Mouse (Mus musculus): Measurements from ENCODE around the gene Car9.

The Car9 gene

GRCm38 (mm10) chr4:43493846-43494240, 12.9 kb upstream of the Car9 start:
- DNase-seq (ENCODE audit: low spot score) = no peak

GRCm38 (mm10) chr4:43496587-43496986, 10.2 kb upstream of the Car9 start:
- no peak for DNase-seq (ENCODE audit: low spot score)

GRCm38 (mm10) chr4:43497405-43497804, 9.4 kb upstream of the Car9 start:
- DNase-seq (ENCODE audit: low spot score) = no peak

GRCm38 (mm10) chr4:43497946-43498345, 8.8 kb upstream of the Car9 start:
- DNase-seq (ENCODE audit: low spot score) = no peak

GRCm38 (mm10) chr4:43498983-43499382, 7.8 kb upstream of the Car9 start:
- no peak for DNase-seq (ENCODE audit: low spot score)

GRCm38 (mm10) chr4:43499407-43500333, 7.1 kb upstream of the Car9 start, which contains the start of gene Arhgef39:
Gene Arhgef39, minus strand, starts transcription at chr4:43499695.
- peak; percentile 85 for DNase-seq (ENCODE audit: low spot score)

- no peak for DNase-seq (ENCODE audit: low spot score)
Measured at GRCm38 (mm10) chr4:43503041-43503440, 3.7 kb upstream of the Car9 start.

- no peak for DNase-seq (ENCODE audit: low spot score)
Measured at GRCm38 (mm10) chr4:43503506-43503905, 3.3 kb upstream of the Car9 start.

- DNase-seq (ENCODE audit: low spot score) = no peak
Measured at GRCm38 (mm10) chr4:43504269-43504668, 2.5 kb upstream of the Car9 start.

GRCm38 (mm10) chr4:43506074-43506473, 692 bp upstream of the Car9 start:
- DNase-seq (ENCODE audit: low spot score) = no peak

- no peak for DNase-seq (ENCODE audit: low spot score)
Measured at GRCm38 (mm10) chr4:43507938-43508665, 1.3 kb downstream of the Car9 start.

- peak; percentile 57 for DNase-seq (ENCODE audit: low spot score)
Measured at GRCm38 (mm10) chr4:43508666-43508997, 1.9 kb downstream of the Car9 start.

GRCm38 (mm10) chr4:43509109-43509508, 2.3 kb downstream of the Car9 start:
- no peak for DNase-seq (ENCODE audit: low spot score)

GRCm38 (mm10) chr4:43511675-43512454, 5.1 kb downstream of the Car9 start:
- DNase-seq (ENCODE audit: low spot score) = no peak

GRCm38 (mm10) chr4:43512653-43513052, 5.9 kb downstream of the Car9 start:
- no peak for DNase-seq (ENCODE audit: low spot score)

- DNase-seq (ENCODE audit: low spot score) = no peak
Measured at GRCm38 (mm10) chr4:43513300-43513699, 6.5 kb downstream of the Car9 start.

- DNase-seq (ENCODE audit: low spot score) = no peak
Measured at GRCm38 (mm10) chr4:43513791-43514190, 7.0 kb downstream of the Car9 start.

GRCm38 (mm10) chr4:43515764-43516708, 9.3 kb downstream of the Car9 start:
- no peak for DNase-seq (ENCODE audit: low spot score)

GRCm38 (mm10) chr4:43519551-43519950, 12.8 kb downstream of the Car9 start:
- DNase-seq (ENCODE audit: low spot score) = no peak

GRCm38 (mm10) chr4:43519956-43520355, 13.2 kb downstream of the Car9 start:
- peak; percentile 83 for DNase-seq (ENCODE audit: low spot score)

GRCm38 (mm10) chr4:43527880-43528279, 21.1 kb downstream of the Car9 start:
- no peak for DNase-seq (ENCODE audit: low spot score)
